Mouse (Mus musculus) heart, embryonic 10.5 days (tissue): ENCODE data around the gene Usp36. TPM values are rescaled to one million over a fixed set of nuclear protein-coding genes. Genes with fewer than 3 reads are reported as not detected.
A peak's percentile ranks its signal among the peaks of the same experiment; 100 is the strongest.

Experiments used
- DNase-seq: peaks from one replicate; pipeline ENCODE4 v3.0.0-alpha.2; 2017; ENCODE audit warnings: low spot score
- H3K27ac ChIP-seq: fragments of 300-500 bp; sonication (generic); 2 replicates; pipeline ENCODE4 v1.5.1; 2016; ENCODE audit warnings: mild to moderate bottlenecking
- H3K27me3 ChIP-seq: fragments of 300-500 bp; sonication (generic); 2 replicates; pipeline ENCODE4 v1.6.1; 2016; ENCODE audit warnings: mild to moderate bottlenecking; ENCODE audit not compliant: poor library complexity, insufficient read depth, severe bottlenecking
- H3K36me3 ChIP-seq: fragments of 300-500 bp; sonication (generic); 2 replicates; pipeline ENCODE4 v1.6.1; 2016; ENCODE audit warnings: mild to moderate bottlenecking, moderate library complexity
- H3K4me1 ChIP-seq: fragments of 300-500 bp; sonication (generic); 2 replicates; pipeline ENCODE4 v1.6.1; 2016; ENCODE audit warnings: mild to moderate bottlenecking
- H3K4me3 ChIP-seq: fragments of 300-500 bp; sonication (generic); 2 replicates; pipeline ENCODE4 v1.5.1; 2016; ENCODE audit warnings: mild to moderate bottlenecking, moderate library complexity
- H3K9me3 ChIP-seq: fragments of 300-500 bp; sonication (generic); 2 replicates; pipeline ENCODE4 v1.6.1; 2016; ENCODE audit warnings: mild to moderate bottlenecking, moderate library complexity
- WGBS: fragments of 180-500 bp; shearing (Covaris S2); methylation state at CpG from one replicate; pipeline ENCODE4 v1.1.7; 2016; 5-methylcytosine and 5-hydroxymethylcytosine counted together
- polyA plus RNA-seq: library from polyadenylated mRNA; unstranded; fragments of >200 nt; fragmentation: Nextera tagmentation; extraction: Ambion mirVana; gene quantifications from 2 replicates; pipeline ENCODE4 v1.2.1, GENCODE M21; 2016

Usp36 gene
- polyA plus RNA-seq, 1 experiment from 2014 or later: 22.4 TPM

- Histone ChIP-seq H3K4me3 (peak overlapping the region; percentile 77), H3K27ac (peak overlapping the region; percentile 90), H3K9me3 (no peaks in the 10 kb centered on the region), H3K4me1 (peaks cover 19% of the 10 kb centered on the region), H3K36me3 (peaks cover 38% of the 10 kb centered on the region), H3K27me3 (no peaks in the 10 kb centered on the region)
- 2% methylated on average over 16 of the region's 16 CpGs for WGBS
- DNase-seq: no peak
Observed at GRCm38 (mm10) chr11:118289037-118289511, 970 bp downstream of the Usp36 start.

GRCm38 (mm10) chr11:118287573-118287972 lies 2.5 kb downstream of the Usp36 start:
- no peak overlapping the region; the same call in 1 of the 2 replicates for H3K27ac ChIP-seq
- 93% methylated on average over 9 of the region's 9 CpGs for WGBS
- no peaks in the 10 kb centered on the region for H3K27me3 ChIP-seq
- H3K9me3 ChIP-seq: no peaks in the 10 kb centered on the region
- peaks cover 19% of the 10 kb centered on the region for H3K4me1 ChIP-seq
- no peak overlapping the region for H3K4me3 ChIP-seq
- DNase-seq: no peak
- peaks cover 53% of the 10 kb centered on the region for H3K36me3 ChIP-seq

GRCm38 (mm10) chr11:118286434-118286833 lies 3.6 kb downstream of the Usp36 start:
- Histone ChIP-seq H3K27ac (no peak overlapping the region), H3K9me3 (no peaks in the 10 kb centered on the region), H3K27me3 (no peaks in the 10 kb centered on the region), H3K36me3 (peaks cover 64% of the 10 kb centered on the region), H3K4me1 (peaks cover 19% of the 10 kb centered on the region), H3K4me3 (no peak overlapping the region)
- 91% methylated on average over 9 of the region's 9 CpGs for WGBS
- DNase-seq: no peak

- Histone ChIP-seq H3K27ac (no peak overlapping the region), H3K36me3 (peaks cover 71% of the 10 kb centered on the region)
Observed at GRCm38 (mm10) chr11:118285791-118286190, 4.3 kb downstream of the Usp36 start.

GRCm38 (mm10) chr11:118280218-118280617 lies 9.8 kb downstream of the Usp36 start:
- no peak for DNase-seq

More at GRCm38 (mm10) chr11:118285791-118286190, 4.3 kb downstream of the Usp36 start:
- DNase-seq: no peak
- Histone ChIP-seq H3K4me3 (no peak overlapping the region), H3K9me3 (no peaks in the 10 kb centered on the region), H3K27me3 (no peaks in the 10 kb centered on the region), H3K4me1 (peaks cover 16% of the 10 kb centered on the region)
- WGBS: 84% methylated on average over 13 of the region's 13 CpGs

DNA sequence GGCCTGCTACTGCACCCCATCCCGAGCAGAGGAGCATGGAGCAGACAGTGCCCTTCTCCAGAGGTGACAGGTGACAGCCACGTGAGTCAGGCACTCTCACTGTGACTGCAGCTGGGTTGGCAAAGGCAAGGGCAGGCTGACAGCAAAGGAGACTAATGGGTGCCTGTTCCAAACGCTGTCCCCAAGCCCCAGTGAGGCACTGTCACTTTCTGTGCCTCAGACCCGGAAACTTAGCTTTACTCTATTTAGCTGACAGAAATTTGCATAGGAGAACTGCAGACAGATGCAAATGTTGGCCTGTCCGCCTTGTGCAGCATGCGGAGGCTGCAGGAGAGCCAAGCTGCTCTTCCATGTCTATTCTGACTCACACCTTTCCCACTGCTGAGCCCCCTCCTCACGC lies 13.7 kb downstream of the Usp36 start:
- H3K27me3 ChIP-seq: no peaks in the 10 kb centered on the region
- no peaks in the 10 kb centered on the region for H3K4me1 ChIP-seq

More at GRCm38 (mm10) chr11:118280218-118280617, 9.8 kb downstream of the Usp36 start:
- Histone ChIP-seq H3K9me3 (no peaks in the 10 kb centered on the region), H3K4me3 (no peak overlapping the region), H3K27me3 (no peaks in the 10 kb centered on the region), H3K36me3 (peaks cover 100% of the 10 kb centered on the region), H3K4me1 (no peaks in the 10 kb centered on the region), H3K27ac (no peak overlapping the region)
- 93% methylated on average over 3 of the region's 3 CpGs for WGBS

GRCm38 (mm10) chr11:118275092-118275491 lies 15.0 kb downstream of the Usp36 start:
- no peaks in the 10 kb centered on the region for H3K9me3 ChIP-seq
- H3K4me1 ChIP-seq: no peaks in the 10 kb centered on the region
- WGBS: 97% methylated on average over 9 of the region's 9 CpGs
- no peak overlapping the region for H3K4me3 ChIP-seq
- peaks cover 98% of the 10 kb centered on the region for H3K36me3 ChIP-seq
- H3K27ac ChIP-seq: no peak overlapping the region
- no peaks in the 10 kb centered on the region for H3K27me3 ChIP-seq
- DNase-seq: no peak

More for the DNA sequence above, 13.7 kb downstream of the Usp36 start:
- Histone ChIP-seq H3K27ac (no peak overlapping the region), H3K9me3 (no peaks in the 10 kb centered on the region), H3K4me3 (no peak overlapping the region), H3K36me3 (peaks cover 100% of the 10 kb centered on the region)
- WGBS: 89% methylated on average over 7 of the region's 7 CpGs
- DNase-seq: no peak

DNA sequence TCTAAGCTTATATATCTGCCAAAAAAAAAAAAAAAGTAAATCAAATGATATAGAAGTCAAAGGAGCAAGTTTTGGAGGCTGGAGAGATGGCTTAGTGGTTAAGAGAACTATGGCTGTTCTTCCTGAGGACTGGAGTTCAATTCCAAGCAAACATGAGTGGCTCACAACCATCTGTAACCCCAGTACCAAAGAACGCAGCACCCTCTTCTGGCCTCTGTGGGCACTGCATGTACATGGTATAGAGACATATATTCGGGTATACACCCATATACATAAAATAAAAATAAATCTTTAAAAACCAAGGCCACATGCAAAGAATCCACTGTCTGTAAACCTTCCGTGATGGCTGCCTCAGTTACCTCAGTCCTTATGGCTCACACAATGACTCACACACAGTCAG lies 20.2 kb downstream of the Usp36 start:
- no peak overlapping the region for H3K27ac ChIP-seq
- 91% methylated on average over 3 of the region's 3 CpGs for WGBS
- H3K4me1 ChIP-seq: no peaks in the 10 kb centered on the region
- no peaks in the 10 kb centered on the region for H3K27me3 ChIP-seq
- no peak overlapping the region for H3K4me3 ChIP-seq
- DNase-seq: no peak
- H3K36me3 ChIP-seq: peaks cover 97% of the 10 kb centered on the region
- H3K9me3 ChIP-seq: no peaks in the 10 kb centered on the region

DNA sequence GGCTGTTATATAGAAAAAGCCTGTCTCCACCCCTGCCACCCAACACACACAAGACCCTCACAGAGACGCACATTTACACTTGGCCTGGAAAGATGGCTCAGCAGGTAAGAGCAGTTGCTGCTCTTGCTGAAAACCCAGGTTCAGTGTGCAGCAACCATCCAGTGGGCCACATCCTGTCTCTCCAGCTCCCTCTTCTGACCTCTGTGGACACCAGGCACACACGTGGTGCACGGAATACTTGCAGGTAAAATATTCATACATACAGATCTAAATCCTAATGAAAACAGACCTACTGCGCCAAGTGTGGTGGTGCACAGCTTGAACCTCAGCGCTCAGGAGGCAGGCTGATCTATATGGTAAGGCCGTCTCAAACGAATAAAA lies 23.4 kb downstream of the Usp36 start:
- DNase-seq: no peak
- Histone ChIP-seq H3K4me3 (no peak overlapping the region), H3K36me3 (peaks cover 97% of the 10 kb centered on the region), H3K27ac (no peak overlapping the region), H3K4me1 (no peaks in the 10 kb centered on the region), H3K9me3 (no peaks in the 10 kb centered on the region), H3K27me3 (no peaks in the 10 kb centered on the region)
- WGBS: 88% methylated on average over 7 of the region's 7 CpGs

DNA sequence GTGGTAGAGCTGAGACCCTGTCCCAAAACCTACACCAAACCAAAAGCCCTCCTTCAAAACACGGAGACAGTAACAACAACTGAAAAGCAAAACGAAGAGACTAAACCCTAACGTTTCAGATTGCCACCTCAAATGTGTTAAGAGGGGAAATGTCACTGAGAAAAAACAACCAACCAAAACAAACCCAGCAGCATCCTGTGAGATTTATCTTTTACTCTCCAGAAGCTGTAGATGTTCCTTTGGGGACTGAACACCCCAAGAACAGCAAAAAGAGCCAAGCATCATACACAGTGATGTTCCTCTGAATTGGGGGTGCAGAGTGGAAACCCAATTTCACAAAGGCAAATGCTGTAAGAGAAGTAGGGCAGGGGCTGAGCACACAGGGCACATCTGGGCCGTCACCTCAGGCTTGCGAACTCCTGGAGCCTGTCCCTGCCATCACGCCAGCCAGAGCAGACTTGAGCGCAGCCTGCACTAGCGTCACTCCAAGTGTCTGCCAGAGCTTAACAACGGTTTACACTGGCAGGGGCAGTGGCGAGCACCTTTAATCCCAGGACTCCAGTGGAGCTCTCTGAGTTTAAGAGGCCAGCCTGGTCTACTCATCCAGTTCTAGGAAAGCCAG lies 23.9 kb downstream of the Usp36 start:
- no peak overlapping the region for H3K27ac ChIP-seq
- H3K36me3 ChIP-seq: peaks cover 97% of the 10 kb centered on the region
- no peaks in the 10 kb centered on the region for H3K4me1 ChIP-seq
- H3K4me3 ChIP-seq: no peak overlapping the region
- DNase-seq: no peak
- 89% methylated on average over 10 of the region's 10 CpGs for WGBS
- no peaks in the 10 kb centered on the region for H3K9me3 ChIP-seq
- no peaks in the 10 kb centered on the region for H3K27me3 ChIP-seq

- H3K36me3 ChIP-seq: peaks cover 98% of the 10 kb centered on the region
- no peak overlapping the region for H3K27ac ChIP-seq
- WGBS: 88% methylated on average over 11 of the region's 11 CpGs
- no peak for DNase-seq
- H3K4me3 ChIP-seq: no peak overlapping the region
- H3K27me3 ChIP-seq: no peaks in the 10 kb centered on the region
- H3K4me1 ChIP-seq: no peaks in the 10 kb centered on the region
- no peaks in the 10 kb centered on the region for H3K9me3 ChIP-seq
Observed at GRCm38 (mm10) chr11:118265621-118266020, 24.4 kb downstream of the Usp36 start.

- no peak for DNase-seq
- 90% methylated on average over 5 of the region's 5 CpGs for WGBS
- Histone ChIP-seq H3K27me3 (no peaks in the 10 kb centered on the region), H3K36me3 (peaks cover 100% of the 10 kb centered on the region), H3K4me1 (no peaks in the 10 kb centered on the region), H3K4me3 (no peak overlapping the region), H3K9me3 (no peaks in the 10 kb centered on the region), H3K27ac (no peak overlapping the region)
Observed at GRCm38 (mm10) chr11:118263146-118263545, 26.9 kb downstream of the Usp36 start.

DNA sequence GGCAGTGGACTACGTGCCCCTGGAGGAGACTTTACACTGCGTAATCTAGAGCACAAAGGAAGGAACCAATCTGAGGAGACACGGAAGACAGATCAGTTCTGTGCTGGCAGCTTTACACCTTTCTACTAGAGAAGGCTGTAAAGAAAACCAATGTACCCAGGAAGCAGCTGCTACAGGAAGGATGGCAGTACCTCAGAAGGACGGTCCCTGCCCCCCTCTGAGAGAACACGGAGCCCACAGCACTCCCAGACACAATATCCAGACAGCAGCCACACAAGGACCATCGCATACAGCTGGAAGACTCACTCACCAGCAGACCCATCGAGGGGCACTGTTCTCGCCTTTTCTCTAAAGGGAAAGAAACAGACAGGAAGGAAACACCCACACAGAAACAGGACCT lies 30.0 kb downstream of the Usp36 start:
- no peak overlapping the region for H3K4me3 ChIP-seq
- no peak for DNase-seq
- no peak overlapping the region for H3K27ac ChIP-seq
- WGBS: 88% methylated on average over 8 of the region's 8 CpGs
- peaks cover 12% of the 10 kb centered on the region for H3K4me1 ChIP-seq
- no peaks in the 10 kb centered on the region for H3K9me3 ChIP-seq
- H3K36me3 ChIP-seq: peaks cover 92% of the 10 kb centered on the region
- no peaks in the 10 kb centered on the region for H3K27me3 ChIP-seq

DNA sequence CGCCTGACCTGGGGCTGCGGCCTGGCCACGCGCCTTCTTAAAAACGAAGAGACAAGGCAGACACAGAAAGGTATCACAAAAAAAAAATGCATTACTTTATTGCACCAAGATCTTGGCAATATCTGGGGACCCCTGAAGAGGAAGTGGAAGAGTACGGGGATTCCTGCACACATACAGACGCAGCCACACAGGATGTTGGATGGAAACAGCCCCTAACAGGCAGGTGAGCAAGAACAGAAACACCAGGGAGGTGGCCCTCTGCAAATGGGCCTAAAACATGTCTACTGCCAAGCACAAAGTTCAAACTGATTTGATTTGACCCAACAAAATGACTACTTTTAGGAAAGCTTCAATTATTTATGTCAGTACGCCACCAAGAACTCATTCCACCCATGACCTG lies 30.5 kb downstream of the Usp36 start:
- Histone ChIP-seq H3K4me3 (no peak overlapping the region), H3K9me3 (no peaks in the 10 kb centered on the region), H3K4me1 (peaks cover 12% of the 10 kb centered on the region), H3K27me3 (no peaks in the 10 kb centered on the region), H3K27ac (no peak overlapping the region), H3K36me3 (peaks cover 87% of the 10 kb centered on the region)
- 95% methylated on average over 8 of the region's 8 CpGs for WGBS
- DNase-seq: no peak
